Mouse (Mus musculus): ENCODE measurements around the gene Wrap73. TPM values are rescaled to one million over a fixed set of nuclear protein-coding genes. Genes with fewer than 3 reads are reported as not detected.

The Wrap73 gene
- total RNA-seq (2023) = 13.2 to 20.7 TPM (median 16.9 TPM) in 4 replicates

GRCm38 (mm10) chr4:154142211-154143040 is at the start of gene Wrap73:
Wrap73 (plus strand) TSS chr4:154142372.

GRCm38 (mm10) chr4:154140182-154140212 is 2.2 kb upstream of the Wrap73 start, which contains the start of gene Trp73:
Trp73 (minus strand) TSS chr4:154140208.

GRCm38 (mm10) chr4:154160538-154161390 is 18.6 kb downstream of the Wrap73 start, which contains the start of gene Tprgl:
Tprgl (minus strand) TSS chr4:154160666.

GRCm38 (mm10) chr4:154170506-154171150 is 28.5 kb downstream of the Wrap73 start, which contains the start of gene Megf6:
Megf6 (plus strand) TSS chr4:154170730.

Other genes starting within 250 kb of the Wrap73 start
- 12.7 to 25.2 TPM (median 20.2 TPM) in 4 replicates for gene A430005L14Rik, start 185.1 kb upstream of the Wrap73 start, total RNA-seq (2023)
- 19.2 to 36.3 TPM (median 23.8 TPM) in 4 replicates for gene Dffb, start 167.2 kb upstream of the Wrap73 start, total RNA-seq (2023)
- 19.0 to 29.5 TPM (median 25.7 TPM) in 4 replicates for gene Cep104, start 167.2 kb upstream of the Wrap73 start, total RNA-seq (2023)
- gene Lrrc47, start 130.6 kb upstream of the Wrap73 start, total RNA-seq (2023) = 67.6 to 74.5 TPM (median 71.3 TPM) in 4 replicates
- not detected in 4 replicates for gene Smim1, start 116.1 kb upstream of the Wrap73 start, total RNA-seq (2023)
- not detected in 4 replicates for gene Ccdc27, start 99.7 kb upstream of the Wrap73 start, total RNA-seq (2023)
- gene Trp73, start 2.2 kb upstream of the Wrap73 start, total RNA-seq (2023) = not detected in 4 replicates
- gene Tprgl, start 18.3 kb downstream of the Wrap73 start, total RNA-seq (2023) = 118 to 128 TPM (median 125 TPM) in 4 replicates
- 0.09 to 0.63 TPM in 2 of 4 replicates, not detected in the others for gene Megf6, start 28.4 kb downstream of the Wrap73 start, total RNA-seq (2023)
- gene Arhgef16, start 159.3 kb downstream of the Wrap73 start, total RNA-seq (2023) = not detected in 4 replicates
- gene B230104I21Rik, start 193.8 kb downstream of the Wrap73 start, total RNA-seq (2023) = not detected in 4 replicates